Mouse (Mus musculus) monocyte, adult 59 days (primary cell): Measurements from ENCODE around the gene Cdc14b. TPM values are rescaled to one million over a fixed set of nuclear protein-coding genes. Genes with fewer than 3 reads are reported as not detected.

Experiments used
- total RNA-seq, 2 experiments: library from RNA; stranded (reverse); gene quantifications; one replicate each; pipeline ENCODE4 v1.2.4; 2023

Gene Cdc14b
- total RNA-seq, result 10 to 100 TPM in 1 of 2 experiments, 1 to 10 TPM in 1; 9.6 to 12.8 TPM

DNA sequence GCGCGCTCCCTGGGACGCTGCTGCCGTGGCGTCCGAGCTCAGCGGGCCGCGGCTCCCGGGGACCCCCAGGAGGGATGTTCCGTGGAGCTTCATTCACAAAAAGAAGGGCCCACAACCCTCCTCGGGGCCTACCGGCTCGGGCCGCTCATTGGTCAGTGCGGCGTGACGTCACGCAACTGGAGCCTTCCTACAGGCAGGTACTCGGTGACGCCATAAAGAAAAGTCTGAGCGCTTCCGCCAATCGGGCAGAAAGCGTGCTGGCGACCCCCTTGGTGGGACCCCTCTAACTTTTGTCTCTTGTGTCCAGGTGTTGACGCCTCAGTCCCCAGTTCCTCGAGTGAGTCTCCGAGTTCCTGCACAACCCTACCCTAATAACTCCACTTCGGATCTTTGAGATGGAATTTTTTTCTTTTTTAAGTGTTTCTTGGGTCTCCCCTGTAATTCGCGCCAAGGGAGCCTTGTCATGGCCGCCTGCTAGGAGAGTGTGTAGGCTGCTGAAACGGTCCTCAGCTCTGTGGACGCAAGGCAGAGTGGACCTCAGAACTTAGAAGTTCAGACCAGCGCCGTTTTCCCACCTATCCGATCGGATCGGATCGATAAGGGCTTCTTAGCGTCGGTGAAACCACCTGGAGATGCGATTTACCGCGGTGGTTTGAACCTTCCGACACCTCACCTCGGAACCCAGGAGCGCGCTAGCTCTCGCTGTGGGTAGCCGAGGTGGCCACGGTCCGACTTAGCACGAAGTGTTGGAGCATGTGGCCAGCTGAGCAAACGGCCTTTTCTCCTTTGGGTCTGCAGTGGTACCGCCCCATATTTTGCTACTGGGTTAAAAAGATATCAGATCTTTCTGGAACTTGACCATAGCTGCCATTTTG lies at the start of gene Cdc14b:
TSS of gene Cdc14b (minus strand) at position 412 of the 875 bp plus-strand sequence.

DNA sequence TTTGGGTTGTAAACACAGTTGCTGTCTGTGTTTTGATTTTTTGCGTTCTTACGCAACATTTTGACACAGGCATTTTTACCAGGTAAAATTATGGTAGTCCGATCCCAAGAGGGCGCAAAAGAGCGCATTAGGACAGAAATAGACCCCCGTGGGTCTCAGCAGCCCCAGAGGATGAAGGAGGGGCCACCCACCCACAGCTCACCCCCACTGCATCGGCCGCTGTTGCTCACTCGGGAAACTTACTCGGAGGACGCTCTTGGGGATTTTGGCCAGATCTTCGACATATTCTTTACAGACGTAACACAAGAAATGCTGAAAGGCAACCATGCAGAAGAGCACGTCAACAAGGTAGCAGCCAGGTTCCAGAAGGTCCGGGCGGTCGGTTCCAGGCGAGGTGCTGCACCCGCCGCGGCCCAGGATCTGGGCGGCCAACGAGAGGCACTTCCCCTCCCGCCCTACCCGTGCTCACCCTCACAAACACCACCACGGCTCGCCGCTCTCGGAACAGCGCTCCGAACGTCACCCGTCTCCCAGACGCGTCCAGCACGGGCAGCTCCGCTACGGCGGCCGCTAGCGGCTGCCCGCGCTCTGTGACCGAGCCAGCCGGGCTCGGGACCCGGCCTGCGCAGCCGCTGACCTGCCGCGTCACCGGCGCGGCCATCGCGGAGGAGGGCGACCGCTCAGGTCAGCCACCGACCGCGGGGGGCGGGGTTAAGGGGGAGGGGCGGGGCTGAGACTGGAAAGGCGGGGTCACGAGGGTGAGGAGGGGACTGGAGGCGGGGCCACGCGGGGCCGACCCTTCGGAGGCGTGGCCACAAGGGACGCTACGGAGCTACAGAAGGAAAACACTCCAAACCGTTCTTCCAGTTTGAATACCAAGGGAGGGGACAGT lies 37.2 kb upstream of the Cdc14b start, which contains the start of gene Aaed1:
TSS of gene Aaed1 (minus strand) at position 687 of the 892 bp plus-strand sequence.

DNA sequence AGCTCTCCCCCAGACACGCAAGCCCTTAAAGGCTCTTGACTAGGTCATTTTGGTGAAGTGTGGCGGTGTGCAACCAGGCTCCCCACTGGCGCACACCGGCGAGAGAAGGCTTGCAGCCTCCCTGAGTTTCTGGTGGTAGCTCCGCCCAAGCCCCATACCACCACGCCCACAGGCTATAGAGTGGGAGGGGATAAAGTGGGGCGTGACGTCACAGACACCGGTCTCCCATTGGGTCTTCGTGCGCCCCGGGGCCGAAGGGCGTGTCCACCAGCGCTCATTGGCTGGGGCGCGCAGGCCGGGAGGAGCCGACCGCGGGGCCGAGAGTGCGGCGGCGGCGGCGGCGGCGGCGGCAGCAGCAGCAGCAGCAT lies 113.6 kb downstream of the Cdc14b start, which contains the start of gene Habp4:
TSS of gene Habp4 (plus strand) at position 277 of the 368 bp plus-strand sequence.

DNA sequence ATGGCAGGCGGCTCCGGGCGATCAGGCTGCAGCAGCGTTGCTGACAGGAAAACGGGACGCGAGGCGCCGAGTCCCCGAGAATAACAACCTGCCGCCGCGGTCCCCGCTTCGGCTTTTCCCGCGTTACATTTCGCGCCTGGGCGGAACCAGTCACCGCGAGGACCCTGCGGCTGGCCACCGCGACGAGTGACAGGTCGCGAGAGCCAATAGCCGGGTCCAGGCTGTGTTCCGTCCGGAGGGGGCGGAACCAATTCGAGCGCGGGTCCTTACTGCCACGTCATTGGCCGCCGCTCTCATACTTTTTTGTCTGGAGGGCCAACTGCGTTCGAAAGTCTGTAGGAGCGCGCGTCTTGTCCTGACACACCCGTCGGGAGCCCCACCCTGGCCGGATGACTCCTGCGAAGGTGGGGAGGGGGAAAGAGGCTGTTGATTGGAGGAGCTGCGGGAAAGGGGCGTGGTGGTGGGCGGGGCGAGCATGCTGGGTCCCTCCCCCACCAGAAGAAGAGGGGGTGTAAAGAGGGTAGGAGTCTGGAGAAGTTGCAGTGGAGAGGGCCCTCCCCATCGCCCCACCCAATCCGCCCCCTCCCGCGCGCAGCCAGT lies 121.9 kb downstream of the Cdc14b start, which contains the start of gene Zfp367:
TSS of gene Zfp367 (minus strand) at position 120 of the 600 bp plus-strand sequence.

Other genes with a start within 250 kb of the Cdc14b start
- gene Hsd17b3, start 186.1 kb downstream of the Cdc14b start, total RNA-seq, result not detected
- 10 to 100 TPM; 11.7 to 12.1 TPM for gene Slc35d2, start 145.9 kb downstream of the Cdc14b start, total RNA-seq
- 10 to 100 TPM in 1 of 2 experiments, 1 to 10 TPM in 1; 8.6 to 10.4 TPM for gene Zfp367, start 122.1 kb downstream of the Cdc14b start, total RNA-seq
- gene Habp4, start 113.5 kb downstream of the Cdc14b start, total RNA-seq, result 10 to 100 TPM; 12.6 to 14.2 TPM
- 10 to 100 TPM; 47.3 to 51.5 TPM for gene Aaed1, start 37.4 kb upstream of the Cdc14b start, total RNA-seq
- 100 to 1,000 TPM; 119 to 138 TPM for gene Ctsl, start 95.6 kb upstream of the Cdc14b start, total RNA-seq
- 1 to 10 TPM; 6.9 to 8.0 TPM for gene Cdk20, start 157.0 kb upstream of the Cdc14b start, total RNA-seq
- not detected for gene Fam240b, start 222.5 kb upstream of the Cdc14b start, total RNA-seq